Comparison of ENCODE assay signal across 15 mouse cellular contexts in the genomic region with DNA sequence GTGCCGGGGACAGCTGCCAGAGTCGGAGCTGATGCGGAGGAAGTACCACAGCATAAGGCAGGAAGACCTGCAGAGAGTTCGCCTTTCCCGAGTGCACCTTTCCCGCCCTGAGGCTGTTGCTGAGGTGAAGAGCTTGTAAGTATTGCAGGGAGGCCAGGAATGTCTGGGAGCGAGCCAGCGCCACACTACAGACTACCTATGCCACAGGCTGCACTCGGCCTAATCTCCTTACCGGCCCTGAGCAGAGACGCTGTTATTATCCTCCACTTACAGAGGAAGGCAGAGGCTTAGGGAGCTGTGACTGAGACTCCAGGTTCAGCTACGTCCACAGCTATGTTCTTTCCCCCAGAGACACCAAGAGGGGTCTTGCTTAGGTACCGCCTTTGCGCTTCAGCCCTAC. TPM values are rescaled to one million over a fixed set of nuclear protein-coding genes. Genes with fewer than 3 reads are reported as not detected.
"Had no signal": no experiment of that assay in that cellular context is flagged by ENCODE, and none has a peak within 500 bp of the region (broad histone marks: within the 10 kb centered on the region; RNA-seq: fewer than 3 reads in every experiment).

No protein-coding gene starts in this region.

- DNase-seq: kidney, adult 2 months; kidney, postnatal 25 days; right cerebral cortex, postnatal 14 days; thymus, adult 2 months; thymus, postnatal 25 days had no signal

- H3K9me3 ChIP-seq: limb, embryonic 15.5 days; liver, embryonic 12.5 days; megakaryocyte, embryonic 14.5 days; midbrain, embryonic 15.5 days; neural tube, embryonic 13.5 days had no signal

- H3K27me3 ChIP-seq: limb, embryonic 15.5 days; liver, embryonic 12.5 days; megakaryocyte, embryonic 14.5 days; midbrain, embryonic 15.5 days; neural tube, embryonic 13.5 days had no signal

- H3K27ac ChIP-seq: left cerebral cortex, adult 2 months; limb, embryonic 15.5 days; liver, embryonic 12.5 days; macrophage; midbrain, embryonic 15.5 days; neural tube, embryonic 13.5 days had no signal

- H3K4me2 ChIP-seq: limb, embryonic 15.5 days; liver, embryonic 12.5 days; midbrain, embryonic 11.5 days; midbrain, embryonic 15.5 days; neural tube, embryonic 13.5 days had no signal

- H3K4me3 ChIP-seq: left cerebral cortex, adult 2 months; limb, embryonic 15.5 days; liver, embryonic 12.5 days; megakaryocyte, embryonic 14.5 days; midbrain, embryonic 15.5 days; neural tube, embryonic 13.5 days had no signal

- ATAC-seq: intestine, embryonic 16.5 days; liver, embryonic 12.5 days; midbrain, embryonic 15.5 days had no signal

- H3K4me1 ChIP-seq: limb, embryonic 15.5 days; neural tube, embryonic 13.5 days had no signal

- H3K9ac ChIP-seq: limb, embryonic 15.5 days; liver, embryonic 12.5 days; midbrain, embryonic 15.5 days; neural tube, embryonic 13.5 days had no signal

RNA-seq across cellular contexts. Expression of a gene that starts 22.7 kb away (rescaled TPM):
- total RNA-seq: layer of hippocampus, postnatal 25 days had no signal
